Comparison of ENCODE assay signal across 26 mouse cellular contexts in the genomic region with DNA sequence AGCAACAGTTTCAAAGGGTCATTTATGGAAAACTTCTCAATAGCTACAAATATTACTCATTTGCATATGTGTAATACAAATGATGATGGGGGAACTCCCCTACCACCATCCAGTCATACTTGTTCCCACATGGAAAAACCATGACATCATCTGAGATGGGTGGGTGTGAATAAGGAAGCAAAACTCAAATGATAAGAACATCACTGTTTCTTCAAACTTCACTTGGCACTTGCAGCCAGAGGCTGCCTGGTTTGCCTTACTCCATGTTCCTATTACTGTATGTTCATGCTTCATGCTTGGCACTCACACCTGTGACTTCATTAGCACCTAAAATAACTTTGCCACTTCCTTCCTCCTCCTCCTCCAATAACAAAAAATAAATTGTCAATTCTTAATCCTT. TPM values are rescaled to one million over a fixed set of nuclear protein-coding genes. Genes with fewer than 3 reads are reported as not detected.
A peak's percentile ranks its signal among the peaks of the same experiment; 100 is the strongest.
DNase-seq lines count a peak whose midpoint lies in the region; ATAC-seq and TF ChIP-seq lines count a peak whose summit lies in the region.
"Had no signal": no experiment of that assay in that cellular context is flagged by ENCODE, and none has a peak within 500 bp of the region (broad histone marks: within the 10 kb centered on the region; RNA-seq: fewer than 3 reads in every experiment).

No protein-coding gene starts in this region.

- peaks cover 30% of the 10 kb centered on the region for H3K36me3 ChIP-seq in spleen, adult 2 months (ENCODE audit: control insufficient read depth, insufficient read depth, low read length)
- peaks cover 45 to 75% of the 10 kb centered on the region in 2 experiments for H3K36me3 ChIP-seq in CH12.LX (replicated peaks in 1 of 2; ENCODE audit: control insufficient read depth in 1 of 2, insufficient read depth in 1 of 2, low read length in 1 of 2)
- H3K36me3 ChIP-seq in stomach, postnatal 0 days (ENCODE audit: control insufficient read depth, insufficient read depth, low read length), result no peaks in the 10 kb centered on the region
- H3K36me3 ChIP-seq in forebrain, embryonic 11.5 days (ENCODE audit: control insufficient read depth, insufficient read depth, low read length), result no peaks in the 10 kb centered on the region
- no peaks in the 10 kb centered on the region for H3K36me3 ChIP-seq in forebrain, embryonic 14.5 days (ENCODE audit: control insufficient read depth, insufficient read depth, low read length)
- no peaks in the 10 kb centered on the region for H3K36me3 ChIP-seq in limb, embryonic 10.5 days
- H3K36me3 ChIP-seq: embryonic facial prominence, embryonic 10.5 days; embryonic facial prominence, embryonic 15.5 days; forebrain, embryonic 15.5 days; hindbrain, embryonic 15.5 days; intestine, embryonic 15.5 days; limb, embryonic 12.5 days; liver, embryonic 15.5 days; midbrain, embryonic 12.5 days had no signal

- no peak for TF ChIP-seq CTCF in spleen, adult 2 months (IDR thresholded peaks at IDR 0.05; ENCODE audit: extremely low read depth, insufficient read depth, insufficient read length, insufficient replicate concordance)
- TF ChIP-seq CTCF in CH12.LX (conservative IDR thresholded peaks at IDR 0.05 in 1 of 2, IDR thresholded peaks at IDR 0.05 in 1 of 2; ENCODE audit: low read depth in 2 of 2, low read length in 2 of 2), result no peak
- TF ChIP-seq CTCF in stomach, postnatal 0 days (IDR thresholded peaks at IDR 0.05; ENCODE audit: low read depth), result no peak

- TF ChIP-seq POLR2A in spleen, adult 2 months (IDR thresholded peaks at IDR 0.05; ENCODE audit: low read depth, low read length), result no peak
- peak; percentile 65 for TF ChIP-seq POLR2A in CH12.LX (IDR thresholded peaks at IDR 0.05; ENCODE audit: low read depth, low read length)

- H3K4me1 ChIP-seq in spleen, adult 2 months (ENCODE audit: control insufficient read depth, insufficient read depth, insufficient read length), result peaks cover 10% of the 10 kb centered on the region
- peaks cover 26 to 87% of the 10 kb centered on the region in 2 experiments for H3K4me1 ChIP-seq in CH12.LX (ENCODE audit: control insufficient read depth in 1 of 2, insufficient read depth in 2 of 2)
- H3K4me1 ChIP-seq in stomach, postnatal 0 days (replicated peaks; ENCODE audit: control insufficient read depth, insufficient read depth), result no peaks in the 10 kb centered on the region
- H3K4me1 ChIP-seq in forebrain, embryonic 11.5 days (replicated peaks; ENCODE audit: control insufficient read depth, insufficient read depth, low read length), result no peaks in the 10 kb centered on the region
- H3K4me1 ChIP-seq in forebrain, embryonic 14.5 days (ENCODE audit: control insufficient read depth, insufficient read depth, low read length), result no peaks in the 10 kb centered on the region
- H3K4me1 ChIP-seq in limb, embryonic 10.5 days, result no peaks in the 10 kb centered on the region
- H3K4me1 ChIP-seq: embryonic facial prominence, embryonic 10.5 days; embryonic facial prominence, embryonic 15.5 days; forebrain, embryonic 15.5 days; heart, embryonic 13.5 days; hindbrain, embryonic 15.5 days; intestine, embryonic 15.5 days; limb, embryonic 12.5 days; liver, embryonic 15.5 days; midbrain, embryonic 12.5 days had no signal

- H3K9me3 ChIP-seq in CH12.LX (replicated peaks; ENCODE audit: low read length), result no peaks in the 10 kb centered on the region
- H3K9me3 ChIP-seq in stomach, postnatal 0 days (ENCODE audit: control insufficient read depth, low read length), result no peaks in the 10 kb centered on the region
- no peaks in the 10 kb centered on the region for H3K9me3 ChIP-seq in forebrain, embryonic 11.5 days (ENCODE audit: control insufficient read depth, low read length)
- H3K9me3 ChIP-seq in forebrain, embryonic 14.5 days (replicated peaks; ENCODE audit: control insufficient read depth, low read length), result no peaks in the 10 kb centered on the region
- no peaks in the 10 kb centered on the region for H3K9me3 ChIP-seq in limb, embryonic 10.5 days (replicated peaks)
- H3K9me3 ChIP-seq: embryonic facial prominence, embryonic 10.5 days; embryonic facial prominence, embryonic 15.5 days; forebrain, embryonic 15.5 days; heart, embryonic 13.5 days; hindbrain, embryonic 15.5 days; intestine, embryonic 15.5 days; limb, embryonic 12.5 days; liver, embryonic 15.5 days; midbrain, embryonic 12.5 days had no signal

- no peak overlapping the region for H3K4me3 ChIP-seq in spleen, adult 2 months (ENCODE audit: extremely low read depth, insufficient read depth, insufficient read length)
- no peak overlapping the region for H3K4me3 ChIP-seq in CH12.LX (replicated peaks in 1 of 3; ENCODE audit: low read depth in 2 of 3, low read length in 2 of 3, poor library complexity in 1 of 3)
- H3K4me3 ChIP-seq in stomach, postnatal 0 days (ENCODE audit: low read depth, low read length), result no peak overlapping the region
- no peak overlapping the region for H3K4me3 ChIP-seq in forebrain, embryonic 11.5 days (ENCODE audit: low read depth, low read length)
- no peak overlapping the region for H3K4me3 ChIP-seq in forebrain, embryonic 14.5 days (ENCODE audit: low read depth, low read length)
- no peak overlapping the region for H3K4me3 ChIP-seq in limb, embryonic 10.5 days
- H3K4me3 ChIP-seq: embryonic facial prominence, embryonic 10.5 days; embryonic facial prominence, embryonic 15.5 days; forebrain, embryonic 15.5 days; gastrocnemius, adult 2 months; heart, embryonic 13.5 days; hindbrain, embryonic 15.5 days; intestine, embryonic 15.5 days; limb, embryonic 12.5 days; liver, embryonic 15.5 days; midbrain, embryonic 12.5 days had no signal

- peaks cover 76% of the 10 kb centered on the region for H3K79me2 ChIP-seq in CH12.LX (replicated peaks; ENCODE audit: control insufficient read depth, extremely low read depth, insufficient read depth, poor library complexity, severe bottlenecking)

- peak overlapping the region; percentile 63 for H3K4me2 ChIP-seq in CH12.LX (ENCODE audit: insufficient read depth, low read depth, poor library complexity, severe bottlenecking)
- no peak overlapping the region for H3K4me2 ChIP-seq in stomach, postnatal 0 days (replicated peaks; ENCODE audit: low read depth)
- no peak overlapping the region for H3K4me2 ChIP-seq in forebrain, embryonic 11.5 days (ENCODE audit: low read depth, low read length, severe bottlenecking)
- H3K4me2 ChIP-seq in forebrain, embryonic 14.5 days (ENCODE audit: low read length), result no peak overlapping the region
- H3K4me2 ChIP-seq: embryonic facial prominence, embryonic 15.5 days; forebrain, embryonic 15.5 days; heart, embryonic 13.5 days; hindbrain, embryonic 15.5 days; intestine, embryonic 15.5 days; limb, embryonic 12.5 days; liver, embryonic 15.5 days; lung, embryonic 14.5 days; midbrain, embryonic 12.5 days had no signal

- peak in 1 of 2 experiments; percentile 74 for DNase-seq in spleen, adult 2 months (ENCODE audit: low read depth in 1 of 2, low spot score in 2 of 2)
- DNase-seq in spleen, adult 18-20 months, result no peak
- DNase-seq in CH12.LX (ENCODE audit: extremely low read depth), result peak; percentile 98
- DNase-seq in stomach, postnatal 0 days (ENCODE audit: low spot score), result no peak
- no peak for DNase-seq in forebrain, embryonic 11.5 days (ENCODE audit: low spot score)
- DNase-seq in forebrain, embryonic 14.5 days (ENCODE audit: low spot score), result no peak
- no peak for DNase-seq in limb, embryonic 10.5 days (ENCODE audit: low spot score)
- DNase-seq: adrenal gland, adult 2 months; cerebellum, adult 2 months; cerebellum, postnatal 25 days; gastrocnemius, adult 2 months; heart, postnatal 10 days; kidney, adult 9 months; kidney, postnatal 10 days; lung, embryonic 14.5 days; lung, postnatal 14 days had no signal

- ATAC-seq in inflammation-experienced regulatory T-cells, adult 6 months, result peak; percentile 84
- 0 out of 2 replicates have a peak, but pooled peaks have one; percentile 56 for ATAC-seq in stomach, postnatal 0 days (ENCODE audit: low FRiP score, low TSS enrichment)
- ATAC-seq in forebrain, embryonic 11.5 days (replicated peaks; ENCODE audit: low FRiP score), result no peak
- no peak for ATAC-seq in forebrain, embryonic 14.5 days
- ATAC-seq: forebrain, embryonic 15.5 days; intestine, embryonic 15.5 days had no signal

- dilution Hi-C loops in CH12.LX (cut with MboI; ENCODE audit: extremely low pct_ligation_motif_present, extremely low pct_unique_long_range_greater_than_20kb, low sequenced_read_pairs), result no loop called here

- peak; percentile 11 for TF ChIP-seq RAD21 in CH12.LX (IDR thresholded peaks at IDR 0.05; ENCODE audit: low read depth, low read length)

- in situ Hi-C loops in CH12.LX (cut with MboI; ENCODE audit: low pct_ligation_motif_present, low pct_unique_long_range_greater_than_20kb, low sequenced_read_pairs), result no loop called here

- peak overlapping the region; percentile 38; the same call in 1 of the 2 replicates for H3K27ac ChIP-seq in spleen, adult 2 months (ENCODE audit: insufficient read depth, low read length)
- H3K27ac ChIP-seq in CH12.LX (ENCODE audit: insufficient read depth, low read depth), result peak overlapping the region; percentile 95
- no peak overlapping the region for H3K27ac ChIP-seq in stomach, postnatal 0 days (replicated peaks)
- H3K27ac ChIP-seq in forebrain, embryonic 11.5 days (ENCODE audit: low read depth, low read length), result no peak overlapping the region
- no peak overlapping the region for H3K27ac ChIP-seq in forebrain, embryonic 14.5 days (ENCODE audit: low read depth, low read length)
- no peak overlapping the region for H3K27ac ChIP-seq in limb, embryonic 10.5 days
- H3K27ac ChIP-seq: embryonic facial prominence, embryonic 10.5 days; embryonic facial prominence, embryonic 15.5 days; forebrain, embryonic 15.5 days; gastrocnemius, adult 2 months; heart, embryonic 13.5 days; hindbrain, embryonic 15.5 days; intestine, embryonic 15.5 days; limb, embryonic 12.5 days; liver, embryonic 15.5 days; midbrain, embryonic 12.5 days had no signal

- no peaks in the 10 kb centered on the region for H3K27me3 ChIP-seq in spleen, adult 2 months (ENCODE audit: control insufficient read depth, insufficient read depth, low read length)
- no peaks in the 10 kb centered on the region for H3K27me3 ChIP-seq in CH12.LX (replicated peaks)
- no peaks in the 10 kb centered on the region for H3K27me3 ChIP-seq in stomach, postnatal 0 days (ENCODE audit: control insufficient read depth, insufficient read depth, low read length)
- no peaks in the 10 kb centered on the region for H3K27me3 ChIP-seq in forebrain, embryonic 11.5 days (ENCODE audit: control insufficient read depth, insufficient read depth, low read length)
- H3K27me3 ChIP-seq in forebrain, embryonic 14.5 days (replicated peaks; ENCODE audit: control insufficient read depth, insufficient read depth, low read length), result no peaks in the 10 kb centered on the region
- no peaks in the 10 kb centered on the region for H3K27me3 ChIP-seq in limb, embryonic 10.5 days (ENCODE audit: low read depth, poor library complexity, severe bottlenecking)
- H3K27me3 ChIP-seq: embryonic facial prominence, embryonic 15.5 days; forebrain, embryonic 15.5 days; heart, embryonic 13.5 days; hindbrain, embryonic 15.5 days; intestine, embryonic 15.5 days; limb, embryonic 12.5 days; liver, embryonic 15.5 days; midbrain, embryonic 12.5 days had no signal

- TF ChIP-seq EP300 in CH12.LX (IDR thresholded peaks at IDR 0.05; ENCODE audit: low read length), result peak; percentile 100
- no peak for TF ChIP-seq EP300 in stomach, postnatal 0 days (optimal IDR thresholded peaks at IDR 0.05)

- peak overlapping the region; percentile 74; the same call in 1 of the 2 replicates for H3K9ac ChIP-seq in CH12.LX (ENCODE audit: insufficient read depth, low read depth)
- H3K9ac ChIP-seq in stomach, postnatal 0 days (ENCODE audit: low read length), result no peak overlapping the region
- H3K9ac ChIP-seq in forebrain, embryonic 11.5 days (ENCODE audit: low read length), result no peak overlapping the region
- no peak overlapping the region for H3K9ac ChIP-seq in forebrain, embryonic 14.5 days (ENCODE audit: low read length)
- H3K9ac ChIP-seq: embryonic facial prominence, embryonic 15.5 days; forebrain, embryonic 15.5 days; heart, embryonic 13.5 days; hindbrain, embryonic 15.5 days; intestine, embryonic 15.5 days; limb, embryonic 12.5 days; liver, embryonic 15.5 days; lung, embryonic 14.5 days; midbrain, embryonic 12.5 days had no signal

RNA-seq across cellular contexts. Expression of gene Rel, which starts 16.4 kb away (rescaled TPM):
- polyA plus RNA-seq in spleen, adult 2 months (2012; rRNA removed), result 12.4 and 13.6 TPM in 2 replicates
- total RNA-seq in CH12.LX (2012; rRNA removed) (21.5 and 28.4 TPM in 2 replicates), CH12.LX (2014; rRNA removed) (21.1 and 26.2 TPM in 2 replicates)
- polyA plus RNA-seq in CH12.LX (2012; ENCODE audit: insufficient read length, low read depth), result 31.6 and 38.1 TPM in 2 replicates
- polyA plus RNA-seq in inflammation-experienced regulatory T-cells, adult 6 months (2017; shearing (Covaris generic)), result 10 to 100 TPM; 19.6 to 33.6 (median 22.1) TPM
- 0.77 and 0.78 TPM in 2 replicates for polyA plus RNA-seq in stomach, postnatal 0 days (2015; fragmentation: Nextera tagmentation; extraction: Ambion mirVana)
- polyA plus RNA-seq in forebrain, embryonic 11.5 days (2014; fragmentation: Nextera tagmentation; extraction: Ambion mirVana), result 0.63 and 0.67 TPM in 2 replicates
- polyA plus RNA-seq in forebrain, embryonic 14.5 days (2014; fragmentation: Nextera tagmentation; extraction: Ambion mirVana), result 0.30 and 0.37 TPM in 2 replicates
- 0.94 and 0.96 TPM in 2 replicates for polyA plus RNA-seq in limb, embryonic 10.5 days (2016; fragmentation: Nextera tagmentation; extraction: Ambion mirVana)

Comparison
In these comparisons a context has a peak if more than half of its experiments do, and no peak if none do; other contexts are left out.
1. H3K27ac ChIP-seq: peak in spleen, adult 2 months (single experiment) and CH12.LX (single experiment); none in stomach, postnatal 0 days (single experiment), forebrain, embryonic 11.5 days (single experiment), forebrain, embryonic 14.5 days (single experiment) and limb, embryonic 10.5 days (single experiment).
2. ATAC-seq: peak in inflammation-experienced regulatory T-cells, adult 6 months (single experiment) and stomach, postnatal 0 days (single experiment); none in forebrain, embryonic 11.5 days (single experiment) and forebrain, embryonic 14.5 days (single experiment).